Mouse (Mus musculus) left cerebral cortex, adult 2 months (tissue): ENCODE measurements at regions not wholly inside any gene's neighbourhood (a gene's known extent, or its start where the extent isn't known, plus 50 kb on each side); places are given as distances from the start of the nearest gene placed in this dataset.

Experiments
- DNase-seq, 2 experiments: peaks; one replicate each; pipeline ENCODE4 v3.0.0; 2021 to 2022; ENCODE audit warnings: low spot score in 2 of 2, mixed read lengths in 1 of 2; ENCODE audit errors: extremely low spot score in 1 of 2
- H3K27ac ChIP-seq: fragments of 200-600 bp; 2 replicates; pipeline ENCODE4 v1.8.1; 2022
- H3K4me3 ChIP-seq: fragments of 200-600 bp; 2 replicates; pipeline ENCODE4 v1.8.1; 2022
- CTCF ChIP-seq: fragments of 200-600 bp; IDR thresholded peaks from 2 replicates; pipeline ENCODE4 v1.8.1; 2022; ENCODE audit warnings: antibody characterized with exemption, mild to moderate bottlenecking, moderate library complexity
- intact Hi-C: fragments of 180-260 bp; cut with DNase I; formaldehyde crosslinking; loops from one replicate; pipeline ENCODE4 v1.15.1; 2025

- Histone ChIP-seq H3K4me3 (no peak overlapping the region), H3K27ac (no peak overlapping the region)
- intact Hi-C loops = loop anchor here (5.0 kb wide), 1 partner anchor 97 kb away; the partner anchor contains the start of gene Magi3
- TF ChIP-seq CTCF = no peak
- DNase-seq = peak in 1 of 2 experiments; percentile 35
These were observed 98.7 kb upstream of the Magi3 start for GRCm38 (mm10) chr3:104318911-104319310.

DNA sequence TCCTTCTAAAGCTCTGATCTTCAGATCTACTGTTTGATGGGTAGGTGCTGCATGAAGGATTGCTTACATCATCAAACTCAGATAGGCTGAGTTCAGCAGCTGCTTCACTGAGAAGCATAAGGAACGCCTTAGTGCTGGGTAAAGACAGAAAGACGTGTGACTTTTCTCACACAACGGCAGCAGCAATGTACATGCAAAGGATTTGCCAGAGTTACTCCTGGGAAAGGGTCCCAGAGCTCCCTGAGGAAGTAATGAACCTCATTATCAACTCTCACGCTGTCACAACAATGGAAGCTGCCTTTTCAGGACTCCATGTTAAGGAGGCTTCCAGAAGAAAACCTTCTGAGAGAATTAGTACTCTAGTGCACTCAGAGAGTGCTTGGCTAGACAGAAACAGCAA lies 97.4 kb upstream of the Magi3 start:
- no peak for TF ChIP-seq CTCF
- no peak for DNase-seq
- no peak overlapping the region for H3K27ac ChIP-seq
- intact Hi-C loops = loop anchor here (5.0 kb wide), 1 partner anchor 95 kb away; the partner anchor contains the start of gene Magi3
- no peak overlapping the region for H3K4me3 ChIP-seq

- DNase-seq = no peak
- no peak for TF ChIP-seq CTCF
- intact Hi-C loops = no loop called here
- Histone ChIP-seq H3K4me3 (no peak overlapping the region), H3K27ac (no peak overlapping the region)
These were observed 92.9 kb upstream of the Magi3 start for GRCm38 (mm10) chr3:104313063-104313462.

DNA sequence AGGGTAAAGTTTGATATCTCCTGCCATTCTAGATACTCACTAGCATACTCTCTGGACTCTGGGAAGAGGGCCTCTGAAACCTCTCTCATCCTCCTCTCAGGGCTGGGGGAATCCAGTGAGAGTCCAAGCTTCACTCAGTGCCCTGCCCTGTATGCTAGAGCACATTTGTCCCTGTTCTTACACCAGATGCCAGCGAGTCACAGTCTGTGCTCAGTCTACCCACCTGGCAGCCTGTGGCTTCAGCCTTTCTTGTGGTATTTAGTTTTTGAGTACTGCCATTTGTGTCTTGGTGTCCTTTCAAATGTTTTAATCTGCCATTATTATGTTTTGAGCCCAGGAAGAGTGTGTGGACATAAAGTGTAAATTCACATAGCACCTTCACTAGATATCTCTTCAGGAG lies 86.8 kb upstream of the Magi3 start:
- H3K27ac ChIP-seq = no peak overlapping the region
- no peak for DNase-seq
- intact Hi-C loops = no loop called here
- H3K4me3 ChIP-seq = no peak overlapping the region
- TF ChIP-seq CTCF = no peak

DNA sequence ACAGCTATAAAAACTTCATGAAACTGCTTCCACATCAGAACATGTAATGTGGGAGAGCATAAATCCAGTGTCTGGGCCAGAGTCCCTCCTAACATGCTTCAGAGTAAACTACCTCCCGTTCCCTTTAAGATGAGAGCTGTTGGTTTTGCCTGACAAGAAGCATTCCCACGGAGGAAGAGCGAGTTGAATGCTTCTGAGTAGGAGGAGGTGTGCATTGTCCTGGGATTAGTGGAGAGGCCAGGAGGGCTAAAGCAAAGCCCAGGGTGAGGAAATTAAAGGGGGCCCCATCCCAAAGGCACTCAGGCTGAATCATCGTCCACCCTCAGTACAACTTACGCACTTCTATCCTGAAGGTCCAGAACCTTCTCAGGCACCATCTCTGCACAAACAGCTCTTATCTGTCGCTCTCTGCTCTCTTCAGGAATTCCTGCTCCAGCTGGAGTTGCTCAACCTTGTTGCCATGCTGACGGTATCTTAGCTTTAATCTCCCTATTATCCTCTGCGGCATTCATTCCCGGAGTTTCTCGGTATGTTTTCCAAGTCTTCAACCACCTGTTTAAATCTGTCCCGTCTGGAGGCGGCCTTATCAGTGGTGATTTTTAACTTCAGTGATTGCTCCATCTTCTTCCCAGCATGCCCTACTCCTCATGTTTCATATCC lies 85.9 kb upstream of the Magi3 start:
- no peak for DNase-seq
- Histone ChIP-seq H3K27ac (no peak overlapping the region), H3K4me3 (no peak overlapping the region)
- TF ChIP-seq CTCF = no peak
- intact Hi-C loops = no loop called here

- intact Hi-C loops = no loop called here
These were observed 83.4 kb upstream of the Magi3 start for GRCm38 (mm10) chr3:104303577-104303976.

GRCm38 (mm10) chr3:104300201-104300600 lies 80.0 kb upstream of the Magi3 start:
- H3K27ac ChIP-seq = no peak overlapping the region
- intact Hi-C loops = no loop called here
- no peak for DNase-seq
- TF ChIP-seq CTCF = no peak
- no peak overlapping the region for H3K4me3 ChIP-seq

More at GRCm38 (mm10) chr3:104303577-104303976, 83.4 kb upstream of the Magi3 start:
- no peak for DNase-seq
- TF ChIP-seq CTCF = no peak
- peak overlapping the region; percentile 51 for H3K27ac ChIP-seq
- no peak overlapping the region for H3K4me3 ChIP-seq

DNA sequence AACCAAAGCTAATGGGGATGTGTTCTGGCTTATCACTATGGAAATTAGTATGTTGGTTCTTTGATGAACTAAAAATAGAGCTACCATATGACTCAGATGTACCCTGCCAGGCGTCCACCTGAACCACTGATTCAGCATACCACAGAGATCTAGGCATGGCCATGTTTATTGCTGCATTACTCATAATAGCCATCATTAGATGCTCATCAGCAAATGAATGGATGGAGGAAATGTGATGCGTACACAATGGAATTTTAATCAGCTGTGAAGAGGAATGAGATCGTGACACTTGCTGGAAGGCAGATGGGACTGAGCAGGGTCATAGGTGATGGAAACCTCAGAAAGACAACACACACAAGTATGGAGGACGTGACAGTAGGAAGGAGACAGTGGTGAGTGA lies 78.7 kb upstream of the Magi3 start:
- Histone ChIP-seq H3K27ac (no peak overlapping the region), H3K4me3 (no peak overlapping the region)
- intact Hi-C loops = no loop called here
- DNase-seq = no peak
- no peak for TF ChIP-seq CTCF

DNA sequence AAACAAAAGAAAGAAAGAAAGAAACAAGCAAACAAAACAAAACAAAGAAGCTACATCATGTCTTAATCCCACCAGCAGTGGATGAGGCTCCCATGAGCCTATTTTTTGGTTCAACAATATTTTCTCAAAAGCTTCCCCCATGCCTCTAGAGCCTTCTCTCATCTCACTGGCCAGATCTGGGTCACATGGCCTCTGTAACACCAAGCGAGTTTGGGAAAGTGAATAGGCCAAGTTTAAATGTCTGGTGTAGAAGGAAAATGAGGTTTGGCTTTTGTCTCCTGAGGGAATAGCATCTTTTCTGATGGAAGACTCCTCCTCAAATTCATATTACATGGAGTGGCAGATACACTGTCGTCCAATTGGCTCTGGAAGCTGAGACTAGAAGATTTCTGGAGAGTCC lies 78.2 kb upstream of the Magi3 start:
- TF ChIP-seq CTCF = no peak
- no peak overlapping the region for H3K27ac ChIP-seq
- no peak overlapping the region for H3K4me3 ChIP-seq
- DNase-seq = no peak
- intact Hi-C loops = no loop called here

- Histone ChIP-seq H3K27ac (no peak overlapping the region), H3K4me3 (no peak overlapping the region)
- intact Hi-C loops = no loop called here
- DNase-seq = no peak
- TF ChIP-seq CTCF = no peak
These were observed 76.9 kb upstream of the Magi3 start for GRCm38 (mm10) chr3:104297112-104297511.

DNA sequence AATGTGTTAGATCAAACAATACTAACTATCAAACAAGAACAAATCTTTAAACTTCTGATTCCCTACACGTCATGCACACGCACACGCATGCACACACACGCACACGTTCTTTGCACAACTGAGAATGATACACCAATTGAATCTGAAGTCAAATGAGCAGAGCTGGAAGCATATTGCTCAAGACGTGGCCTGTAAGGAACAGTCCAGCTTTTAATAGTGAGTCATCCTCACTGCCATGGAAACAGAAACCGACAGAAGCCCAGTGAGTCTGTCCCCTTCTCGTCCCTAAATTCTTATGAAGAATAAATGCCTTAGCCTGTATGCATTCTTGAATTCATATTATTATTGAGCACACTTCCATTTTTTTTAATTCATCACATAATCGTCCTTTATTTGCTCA lies 75.7 kb upstream of the Magi3 start:
- DNase-seq = no peak
- Histone ChIP-seq H3K4me3 (no peak overlapping the region), H3K27ac (no peak overlapping the region)
- TF ChIP-seq CTCF = no peak
- intact Hi-C loops = no loop called here

- DNase-seq = no peak
- Histone ChIP-seq H3K4me3 (no peak overlapping the region), H3K27ac (peak overlapping the region; percentile 40; the same call in 1 of the 2 replicates)
- TF ChIP-seq CTCF = no peak
- intact Hi-C loops = no loop called here
These were observed 75.0 kb upstream of the Magi3 start for GRCm38 (mm10) chr3:104295015-104295719.

DNA sequence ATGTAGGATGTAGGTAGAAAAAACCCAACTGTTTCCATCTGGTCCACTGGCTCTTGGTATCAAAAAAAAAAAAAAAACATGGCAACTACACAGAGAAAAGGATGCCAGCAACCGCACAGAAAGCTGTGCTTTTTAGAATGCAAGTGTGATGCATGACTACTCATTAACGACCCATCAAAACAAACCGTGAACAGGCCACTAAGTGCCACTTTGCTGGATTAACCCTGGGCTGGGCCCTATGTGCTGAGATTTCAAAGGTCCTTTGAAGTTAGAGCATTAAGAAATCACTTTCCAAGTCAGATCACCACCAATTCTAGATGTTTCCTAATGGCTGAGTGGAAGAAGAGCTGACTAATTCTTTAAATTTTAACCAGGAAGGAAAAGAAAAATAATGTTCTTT lies 73.7 kb upstream of the Magi3 start:
- DNase-seq = no peak
- no peak for TF ChIP-seq CTCF
- intact Hi-C loops = no loop called here
- Histone ChIP-seq H3K4me3 (no peak overlapping the region), H3K27ac (no peak overlapping the region)
